Mouse (Mus musculus) megakaryocyte progenitor cell, adult 5-6 weeks (primary cell): ENCODE measurements around the gene 1110051M20Rik. TPM values are rescaled to one million over a fixed set of nuclear protein-coding genes. Genes with fewer than 3 reads are reported as not detected.
"Not testable (repeated sequence)": the region's sequence is repeated elsewhere in the genome, so short reads cannot be mapped to it uniquely, and the experiment has no call there.

Experiments used
- ATAC-seq: replicated peaks from 2 replicates; pipeline ENCODE4 v1.8.0; 2016; ENCODE audit warnings: mild to moderate bottlenecking, moderate TSS enrichment, inconsistent platforms; ENCODE audit not compliant: poor library complexity
- total RNA-seq, 2 experiments: library from RNA; stranded (forward) in 1 of 2; stranded (reverse) in 1 of 2; fragments of 157-497, 149-512 nt in 1 of 2; fragments of 200-1000 nt in 1 of 2; gene quantifications; 2 replicates each; pipeline versions ENCODE4 v1.2.3 to v1.2.4; 2015 to 2017

Gene 1110051M20Rik
- total RNA-seq (2015), result 15.2 and 15.3 TPM in 2 replicates
- 4.8 and 5.8 TPM in 2 replicates for total RNA-seq (2017)

DNA sequence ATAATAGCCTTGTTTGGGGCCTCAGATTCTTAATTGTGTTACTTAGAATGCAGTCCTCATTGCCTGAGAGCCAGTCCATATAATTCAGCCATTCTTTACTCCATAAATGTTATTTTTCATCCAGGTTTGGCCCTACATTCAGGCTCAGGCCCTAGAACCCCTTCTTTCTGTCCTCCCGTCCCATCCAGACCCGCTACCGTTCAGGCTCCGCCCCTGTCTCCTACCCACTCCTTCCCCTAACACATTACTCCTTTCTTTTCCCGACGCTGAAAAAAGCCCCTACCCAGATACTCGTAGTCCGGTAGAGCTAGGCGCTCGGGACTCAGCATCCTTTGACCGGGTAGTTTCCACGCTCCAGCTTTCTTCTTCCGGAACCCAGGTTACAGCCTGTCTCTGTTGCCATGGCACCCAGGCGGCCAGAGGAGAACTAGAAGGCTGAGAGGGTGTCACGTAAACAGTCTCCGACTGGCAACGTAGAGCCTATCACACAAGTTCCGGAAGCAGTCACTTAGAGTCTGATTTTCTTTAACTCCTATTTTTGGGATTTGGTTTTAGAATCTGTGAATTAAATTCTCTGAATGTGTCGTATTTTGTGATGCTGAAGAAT, at the start of gene 1110051M20Rik:
TSS of gene 1110051M20Rik (minus strand) at position 419 of the 607 bp plus-strand sequence.
- ATAC-seq, result peak; percentile 100

DNA sequence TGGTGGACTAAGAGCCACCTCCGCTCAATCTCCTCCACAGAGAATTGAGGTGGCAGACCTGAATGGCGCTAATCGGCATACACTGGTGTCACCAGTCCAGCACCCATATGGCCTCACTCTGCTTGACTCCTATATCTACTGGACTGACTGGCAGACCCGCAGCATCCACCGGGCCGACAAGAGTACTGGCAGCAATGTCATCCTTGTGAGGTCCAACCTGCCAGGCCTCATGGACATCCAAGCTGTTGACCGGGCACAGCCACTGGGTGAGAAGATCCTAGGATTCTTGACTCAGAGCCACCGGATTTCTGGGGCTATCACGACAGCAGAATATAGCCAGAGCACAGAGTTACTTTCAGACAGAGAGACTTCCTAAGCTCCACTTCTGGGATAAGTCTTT, 49.5 kb upstream of the 1110051M20Rik start:
- no peak for ATAC-seq

- no peak for ATAC-seq
These were observed 47.6 kb upstream of the 1110051M20Rik start for GRCm38 (mm10) chr2:91492071-91492635.

GRCm38 (mm10) chr2:91487295-91487694, 42.8 kb upstream of the 1110051M20Rik start:
- ATAC-seq, result not testable (repeated sequence)

GRCm38 (mm10) chr2:91485256-91485655, 40.8 kb upstream of the 1110051M20Rik start:
- no peak for ATAC-seq

DNA sequence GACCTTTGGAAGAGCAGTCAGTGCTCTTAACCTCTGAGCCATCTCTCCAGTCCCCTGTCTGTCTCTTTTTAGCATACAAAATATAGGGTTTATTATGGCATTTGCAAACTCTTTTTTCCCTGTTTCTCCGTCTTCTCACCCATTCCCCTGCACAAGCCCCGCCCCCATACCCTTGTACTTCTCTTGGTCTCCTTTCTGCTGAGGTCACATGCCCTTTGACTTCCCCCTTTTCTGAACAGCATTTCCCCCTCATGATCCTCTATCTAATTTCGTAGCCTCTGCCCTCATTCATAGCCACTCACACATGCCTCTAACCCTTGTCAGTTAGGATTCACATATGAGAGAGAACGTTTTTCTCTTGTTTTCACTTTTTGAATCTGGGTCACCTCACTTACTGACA, 40.2 kb upstream of the 1110051M20Rik start:
- ATAC-seq, result peak; percentile 86

DNA sequence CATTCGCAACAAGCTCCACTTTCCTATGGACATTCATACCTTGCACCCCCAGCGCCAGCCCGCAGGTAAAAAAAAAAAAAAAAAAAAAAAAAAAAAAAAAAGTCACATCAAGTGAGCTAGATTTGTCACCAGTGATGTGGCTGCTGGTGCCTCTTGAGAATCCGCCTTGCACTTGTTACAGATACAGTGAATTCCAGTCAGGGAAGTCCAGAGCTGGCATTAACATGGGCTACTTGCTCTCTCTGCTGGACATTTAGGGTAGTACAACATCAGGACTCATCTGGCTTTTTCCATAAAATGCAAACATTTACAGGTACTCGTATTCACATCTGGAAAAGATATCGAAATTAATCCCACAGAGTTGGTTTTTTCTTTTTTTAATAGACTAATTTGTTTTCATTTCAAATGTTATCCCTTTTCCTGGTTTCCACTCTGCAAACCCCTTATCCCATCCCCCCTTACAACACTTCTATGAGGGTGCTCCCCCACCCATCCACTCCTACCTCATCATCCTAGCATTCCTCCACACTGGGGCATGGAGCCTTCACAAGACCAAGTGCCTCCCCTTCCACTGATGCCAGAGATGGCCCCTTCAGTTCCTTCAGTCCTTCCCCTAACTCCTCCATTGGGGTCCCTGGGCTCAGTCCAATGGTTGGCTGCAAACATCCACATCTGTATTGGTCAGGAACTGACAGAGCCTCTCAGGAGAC, 36.5 kb upstream of the 1110051M20Rik start:
- peak; percentile 80 for ATAC-seq

DNA sequence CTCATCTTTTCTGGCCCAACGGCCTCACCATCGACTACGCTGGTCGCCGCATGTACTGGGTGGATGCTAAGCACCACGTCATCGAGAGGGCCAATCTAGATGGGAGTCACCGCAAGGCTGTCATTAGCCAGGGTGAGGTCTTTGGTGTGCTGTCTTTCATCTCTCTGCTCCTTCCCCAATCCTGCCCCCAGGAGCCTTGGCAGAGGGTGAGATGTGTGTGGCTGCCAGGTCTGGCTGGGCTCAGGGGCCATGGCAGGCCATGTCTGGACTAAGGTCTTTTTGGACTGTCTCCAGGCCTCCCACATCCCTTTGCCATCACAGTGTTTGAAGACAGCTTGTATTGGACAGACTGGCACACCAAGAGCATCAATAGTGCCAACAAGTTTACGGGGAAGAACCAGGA, 35.9 kb upstream of the 1110051M20Rik start:
- no peak for ATAC-seq

DNA sequence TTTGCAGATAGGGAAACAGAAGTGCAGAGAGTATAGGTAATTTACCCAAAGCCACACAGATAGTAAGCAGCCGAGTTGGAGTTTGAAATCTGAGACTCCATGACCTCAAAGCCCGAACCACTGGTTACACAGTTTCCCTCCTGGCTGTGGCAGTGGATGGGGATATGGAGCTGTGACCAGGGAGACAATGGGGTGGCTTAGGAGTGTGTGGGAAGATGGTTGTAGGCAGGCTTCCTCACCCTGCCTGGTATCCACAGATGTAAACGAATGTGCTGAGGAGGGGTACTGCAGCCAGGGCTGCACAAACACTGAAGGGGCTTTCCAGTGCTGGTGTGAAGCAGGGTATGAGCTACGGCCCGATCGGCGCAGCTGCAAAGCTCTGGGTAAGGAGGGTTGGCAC, 32.3 kb upstream of the 1110051M20Rik start:
- no peak for ATAC-seq

DNA sequence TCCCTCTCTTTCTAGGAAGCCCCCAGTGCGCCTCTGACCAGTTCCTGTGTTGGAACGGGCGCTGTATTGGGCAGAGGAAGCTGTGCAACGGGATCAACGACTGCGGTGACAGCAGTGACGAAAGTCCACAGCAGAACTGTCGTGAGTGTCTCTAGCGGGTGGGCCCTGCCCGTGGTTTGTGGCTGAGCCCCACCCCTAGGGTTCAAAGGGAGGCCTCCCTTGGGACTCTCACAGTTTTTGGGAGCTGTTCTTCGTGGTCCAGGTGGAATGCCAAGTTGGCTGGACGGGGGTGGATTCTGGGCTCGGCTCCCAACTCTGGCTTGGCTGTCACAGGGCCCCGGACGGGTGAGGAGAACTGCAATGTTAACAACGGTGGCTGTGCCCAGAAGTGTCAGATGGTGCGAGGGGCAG, 31.8 kb upstream of the 1110051M20Rik start:
- peak; percentile 93 for ATAC-seq

DNA sequence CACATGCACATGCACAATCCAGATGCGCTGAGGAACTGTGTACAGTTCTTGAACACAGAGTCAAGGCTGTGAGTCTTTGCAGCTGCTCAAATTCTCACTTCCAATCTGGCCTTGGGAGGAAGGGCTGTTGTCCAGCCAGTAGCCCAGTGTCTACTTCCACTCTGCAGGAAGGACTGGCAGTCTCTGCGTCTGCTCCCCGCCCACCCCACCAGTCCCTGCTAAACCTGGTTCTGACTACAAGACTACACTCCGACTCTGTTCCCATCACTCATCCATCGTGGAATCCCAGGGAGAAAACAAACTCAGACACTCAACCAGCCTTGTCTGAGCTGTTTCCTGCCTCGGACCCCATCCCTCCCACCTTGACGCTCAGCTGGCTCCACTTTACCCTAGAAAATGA, 31.3 kb upstream of the 1110051M20Rik start:
- no peak for ATAC-seq

DNA sequence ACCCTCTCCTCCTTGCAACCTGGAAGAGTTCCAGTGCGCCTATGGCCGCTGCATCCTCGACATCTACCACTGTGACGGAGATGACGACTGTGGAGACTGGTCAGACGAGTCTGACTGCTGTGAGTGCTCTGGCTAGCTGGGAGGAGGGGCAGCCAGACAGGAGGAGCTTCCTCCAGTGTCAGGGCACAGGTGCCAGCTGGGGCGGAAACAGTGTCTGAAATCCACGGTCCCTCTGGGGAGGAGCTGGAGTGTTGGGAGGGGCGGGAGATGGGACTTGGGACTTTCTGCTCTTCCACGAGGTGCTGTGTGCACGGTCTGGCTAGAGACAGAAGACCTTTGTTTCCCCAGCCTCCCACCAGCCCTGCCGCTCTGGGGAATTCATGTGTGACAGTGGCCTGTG, 29.9 kb upstream of the 1110051M20Rik start:
- ATAC-seq, result no peak

DNA sequence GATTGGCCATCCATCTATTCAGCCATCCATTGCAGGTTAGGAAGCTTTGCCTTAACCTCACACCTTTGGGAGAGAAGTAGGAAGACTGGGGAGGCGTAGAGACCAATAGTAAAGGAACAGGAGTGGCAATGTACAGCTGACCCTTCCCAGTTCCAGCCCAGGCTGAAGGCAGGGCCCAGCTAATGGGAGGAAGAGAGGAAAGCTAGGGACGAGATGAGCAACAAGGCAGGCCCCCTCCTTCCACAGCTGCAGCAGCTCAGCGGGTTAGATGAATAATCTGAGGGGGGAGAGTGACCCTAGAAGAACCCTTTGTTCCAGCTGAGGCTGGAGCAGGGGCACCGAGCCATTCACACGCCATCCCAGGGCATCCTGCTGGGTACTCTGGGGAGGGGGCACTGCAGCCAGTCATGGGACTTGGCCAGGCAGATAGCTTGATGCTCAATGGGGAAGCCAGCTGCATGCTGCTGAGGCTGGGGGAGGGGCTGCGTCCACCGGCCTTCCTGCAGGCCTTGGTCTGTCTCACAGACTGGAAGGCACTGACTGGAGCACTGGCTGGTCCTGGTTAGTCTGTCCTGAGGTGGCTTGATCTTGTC, 25.6 kb upstream of the 1110051M20Rik start:
- no peak for ATAC-seq

- no peak for ATAC-seq
These were observed 23.1 kb upstream of the 1110051M20Rik start for GRCm38 (mm10) chr2:91467613-91468012.

DNA sequence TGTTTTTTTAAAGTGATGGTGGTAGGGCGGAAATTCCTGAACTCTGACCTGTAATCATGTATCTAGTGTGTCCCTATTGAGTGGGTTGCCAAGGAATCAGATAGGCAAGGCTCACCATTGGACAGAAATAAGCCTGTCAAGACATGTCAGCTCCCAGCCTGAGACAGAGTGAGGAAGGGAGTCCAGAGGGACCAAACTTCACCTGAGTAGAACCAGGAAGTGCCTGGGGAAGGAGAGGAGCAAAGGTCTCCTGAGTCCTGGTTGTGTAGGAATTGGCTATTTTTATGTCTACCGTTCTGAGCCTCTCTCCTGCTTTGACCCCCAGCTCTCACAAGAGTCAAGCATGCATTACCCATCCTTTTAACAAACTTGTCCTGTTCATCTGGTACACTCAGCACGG, 21.4 kb upstream of the 1110051M20Rik start:
- ATAC-seq, result no peak

- ATAC-seq, result no peak
These were observed 18.2 kb upstream of the 1110051M20Rik start for GRCm38 (mm10) chr2:91462681-91463080.

- ATAC-seq, result no peak
These were observed 17.7 kb upstream of the 1110051M20Rik start for GRCm38 (mm10) chr2:91462196-91462595.

DNA sequence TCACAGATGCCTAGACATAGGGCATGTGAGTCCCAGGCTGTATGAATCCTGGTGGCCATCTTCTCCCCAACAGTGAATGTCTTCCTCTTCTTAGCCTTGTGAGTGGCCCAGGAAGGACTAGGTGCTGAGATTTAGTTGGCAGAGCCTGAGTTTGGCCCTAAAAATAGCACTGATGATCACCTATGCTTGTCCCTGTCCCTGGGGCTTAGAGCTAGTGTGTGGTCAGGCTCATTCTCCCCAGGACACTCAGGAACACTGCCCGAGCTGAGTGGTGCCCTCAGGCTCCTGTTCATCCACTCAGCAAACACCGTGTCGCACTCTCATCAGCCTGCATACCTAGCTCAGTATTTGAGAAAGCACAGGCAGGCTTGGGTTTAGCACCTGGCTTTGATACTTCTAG, 16.8 kb upstream of the 1110051M20Rik start:
- ATAC-seq, result no peak

GRCm38 (mm10) chr2:91460771-91461170, 16.3 kb upstream of the 1110051M20Rik start:
- ATAC-seq, result no peak

- no peak for ATAC-seq
These were observed 15.6 kb upstream of the 1110051M20Rik start for GRCm38 (mm10) chr2:91460076-91460475.

- ATAC-seq, result 0 out of 2 replicates have a peak, but pooled peaks have one; percentile 15
These were observed 14.3 kb upstream of the 1110051M20Rik start for GRCm38 (mm10) chr2:91458673-91459391.
